Mouse (Mus musculus) embryo, embryonic 10.5 days (tissue): ENCODE measurements around the gene Bcas1.

Source experiments
- DNase-seq: peaks from one replicate; pipeline ENCODE4 v3.0.0-alpha.2; 2015; ENCODE audit warnings: low spot score

Gene Bcas1

GRCm38 (mm10) chr2:170347131-170347765, 80.4 kb downstream of the Bcas1 start:
- DNase-seq, result peak; percentile 83

GRCm38 (mm10) chr2:170345410-170345793, 82.2 kb downstream of the Bcas1 start:
- DNase-seq, result peak; percentile 74

DNA sequence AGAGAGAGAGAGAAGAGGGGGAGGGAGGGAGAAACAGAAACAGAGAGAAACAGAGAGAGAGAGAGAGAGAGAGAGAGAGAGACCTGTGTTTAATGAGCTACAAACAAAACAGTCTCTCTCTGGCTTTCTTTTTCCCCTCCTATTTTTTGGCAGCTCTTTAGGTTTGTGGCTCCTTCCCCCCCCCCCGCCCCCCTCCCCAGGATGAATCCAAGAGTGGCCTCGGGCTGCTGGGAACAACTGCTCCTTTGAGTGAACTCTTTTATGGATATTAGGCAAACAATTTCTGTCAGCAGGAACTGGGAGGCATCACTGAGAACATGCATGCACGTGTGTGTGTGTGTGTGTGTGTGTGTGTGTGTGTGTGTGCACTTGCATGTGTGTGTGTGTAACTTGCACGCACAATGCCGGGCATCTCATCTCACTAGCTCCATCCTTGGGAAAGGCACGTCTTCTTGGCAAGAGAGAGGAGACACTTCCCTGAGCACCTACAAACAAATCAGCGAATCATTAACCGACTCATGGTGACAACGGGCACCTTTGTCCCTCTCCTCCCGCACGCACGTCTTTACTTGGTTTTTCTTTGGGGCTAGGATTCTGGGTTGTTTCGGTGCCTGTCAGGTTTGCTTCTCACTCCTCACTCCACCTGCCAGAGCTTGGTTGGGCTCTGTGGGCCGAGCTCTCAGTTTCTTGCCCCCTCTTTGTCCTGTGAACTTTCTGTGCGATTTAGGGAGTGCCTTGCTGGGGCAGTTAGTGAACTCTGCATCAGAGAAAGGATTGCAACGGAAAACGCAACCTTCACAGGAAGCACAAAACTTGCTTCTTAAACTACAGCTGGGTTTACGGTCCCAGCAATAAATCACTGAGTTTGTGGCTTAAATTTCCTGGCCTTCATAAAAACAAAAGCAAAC, 82.9 kb downstream of the Bcas1 start:
- DNase-seq, result no peak

DNA sequence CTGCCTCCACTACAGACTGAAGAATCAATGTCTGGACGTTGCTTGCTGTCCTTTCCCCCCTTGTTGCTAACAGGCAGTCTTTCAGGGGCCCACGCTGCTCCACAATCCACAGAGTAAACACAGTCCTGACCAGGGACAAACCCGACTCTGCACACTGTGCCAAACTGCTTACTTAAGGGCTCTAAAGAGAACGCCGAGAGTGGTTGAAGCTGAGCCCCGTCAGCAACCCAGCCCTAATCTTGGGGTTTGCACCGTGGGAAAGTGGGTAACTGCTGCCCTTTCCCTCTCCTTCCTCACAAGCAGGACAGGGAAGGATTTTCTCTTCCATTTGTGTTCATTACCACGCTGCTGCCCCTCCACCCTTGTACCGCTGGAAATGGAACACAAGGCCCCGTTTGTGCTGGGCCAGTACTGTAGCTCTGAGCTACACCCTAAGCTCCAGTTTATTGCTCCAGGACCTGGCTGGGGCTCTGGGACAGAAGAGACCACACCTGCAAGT, 83.8 kb downstream of the Bcas1 start:
- DNase-seq, result no peak

GRCm38 (mm10) chr2:170343133-170343818, 84.4 kb downstream of the Bcas1 start:
- peak; percentile 92 for DNase-seq

DNA sequence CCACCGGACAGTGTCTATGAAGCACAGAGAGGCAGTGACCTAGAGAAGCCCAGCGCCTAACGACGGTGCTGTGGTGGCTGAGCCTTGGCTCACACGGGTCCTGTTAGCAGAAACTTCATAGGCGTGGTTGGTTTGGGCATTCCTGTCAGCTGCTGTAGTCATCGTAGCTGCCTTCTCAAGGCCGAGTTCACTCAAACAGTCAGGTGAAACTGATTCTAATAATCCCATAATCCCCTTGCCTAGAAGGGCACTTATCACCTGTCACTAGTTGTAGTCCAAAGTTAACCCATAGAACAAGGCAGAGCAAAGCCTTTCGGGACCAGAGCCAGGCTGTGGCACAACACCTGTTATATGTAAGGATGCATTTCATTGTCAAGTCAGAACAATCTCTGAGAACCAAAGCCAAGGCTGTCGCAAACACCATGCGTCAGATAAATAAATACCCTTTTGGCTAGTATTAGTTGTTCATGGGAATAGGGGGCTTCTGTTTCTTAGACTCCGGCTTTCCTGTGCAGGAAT, 85.3 kb downstream of the Bcas1 start:
- no peak for DNase-seq

GRCm38 (mm10) chr2:170341179-170341578, 86.5 kb downstream of the Bcas1 start:
- no peak for DNase-seq

DNA sequence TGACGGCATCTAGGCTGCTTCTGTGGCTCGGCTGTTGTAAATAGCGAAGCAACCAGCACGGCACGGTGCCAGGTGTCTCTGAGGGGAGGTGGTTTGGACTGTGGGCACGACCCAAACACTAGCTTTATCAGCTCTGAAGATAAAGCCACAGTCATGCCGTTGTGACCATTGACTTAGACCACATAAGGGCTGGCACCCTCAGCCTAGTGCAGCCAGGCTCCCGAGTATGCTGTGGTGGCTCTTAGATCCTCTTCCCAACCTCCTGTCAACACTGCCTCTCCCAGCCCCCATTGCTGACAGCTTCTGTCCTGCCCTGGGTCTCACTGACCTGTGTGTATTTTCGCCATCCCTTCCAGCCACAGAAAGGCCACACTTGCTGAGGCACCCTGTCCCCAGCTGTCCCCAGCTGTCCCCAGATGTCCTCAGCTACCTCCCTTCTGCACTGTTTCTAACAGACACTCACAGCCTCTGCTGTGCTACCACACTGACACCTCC, 91.3 kb downstream of the Bcas1 start:
- DNase-seq, result no peak

DNA sequence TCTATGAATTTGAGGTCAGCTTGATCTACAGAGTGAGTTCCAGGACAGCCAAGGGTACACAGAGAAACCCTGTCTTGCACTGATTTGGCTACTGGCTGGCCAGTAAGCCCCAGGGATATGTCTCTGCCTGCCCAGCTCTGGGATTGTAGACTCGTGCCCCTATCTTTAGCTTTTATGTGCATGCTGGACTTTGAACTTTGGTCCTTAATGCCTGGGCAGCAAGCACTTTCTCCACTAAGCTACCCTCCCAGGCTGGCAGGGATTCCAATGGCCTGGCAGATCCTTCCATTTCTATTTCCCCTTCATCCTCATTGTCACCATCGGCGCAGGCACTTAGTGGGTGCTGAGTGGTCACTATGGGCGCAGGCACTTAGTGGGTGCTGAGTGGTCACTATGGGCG, 92.5 kb downstream of the Bcas1 start:
- DNase-seq, result no peak

GRCm38 (mm10) chr2:170331870-170332269, 95.8 kb downstream of the Bcas1 start:
- DNase-seq, result no peak

- no peak for DNase-seq
Observed at GRCm38 (mm10) chr2:170330466-170330865, 97.2 kb downstream of the Bcas1 start.

DNA sequence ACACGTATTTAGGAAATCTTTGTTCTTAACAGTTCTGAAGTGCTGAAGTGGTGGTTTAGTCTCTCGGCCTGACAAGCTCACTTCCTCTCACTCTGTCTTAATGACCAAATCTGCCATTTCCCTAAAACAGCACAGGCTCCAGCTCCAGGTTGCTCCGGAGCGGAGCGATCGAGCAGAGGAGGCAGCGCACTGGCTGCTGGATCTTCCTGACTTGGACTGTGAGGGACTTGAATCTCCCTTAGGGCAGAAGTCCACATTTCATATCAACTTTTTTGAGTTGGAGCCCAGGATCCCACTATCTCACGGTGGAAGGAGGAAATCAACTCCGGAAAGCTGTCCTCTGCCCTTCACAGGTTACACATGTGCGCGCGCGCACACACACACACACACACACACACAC, 97.7 kb downstream of the Bcas1 start:
- DNase-seq, result no peak

DNA sequence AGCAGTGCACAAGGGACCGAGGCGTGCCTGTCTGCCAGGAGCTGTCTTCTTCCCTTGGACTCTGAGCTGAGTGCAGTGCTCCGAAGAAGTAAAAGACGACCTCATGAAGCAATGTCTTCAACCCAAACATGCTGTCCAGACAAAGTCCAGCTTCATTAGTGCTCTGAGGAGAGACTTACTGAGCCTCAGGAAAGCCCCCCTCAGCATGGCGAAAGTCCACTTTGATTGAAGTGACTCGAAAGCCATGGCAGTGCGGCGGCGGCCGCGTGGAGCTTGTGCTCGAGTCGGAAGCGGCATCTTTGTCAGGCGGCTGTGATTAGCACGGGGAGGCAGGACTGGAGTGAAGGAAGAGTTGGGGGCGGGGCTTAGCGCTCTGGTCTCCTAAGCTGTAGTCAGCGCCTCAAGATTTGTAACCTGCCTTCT, 103.7 kb downstream of the Bcas1 start:
- peak; percentile 94 for DNase-seq

DNA sequence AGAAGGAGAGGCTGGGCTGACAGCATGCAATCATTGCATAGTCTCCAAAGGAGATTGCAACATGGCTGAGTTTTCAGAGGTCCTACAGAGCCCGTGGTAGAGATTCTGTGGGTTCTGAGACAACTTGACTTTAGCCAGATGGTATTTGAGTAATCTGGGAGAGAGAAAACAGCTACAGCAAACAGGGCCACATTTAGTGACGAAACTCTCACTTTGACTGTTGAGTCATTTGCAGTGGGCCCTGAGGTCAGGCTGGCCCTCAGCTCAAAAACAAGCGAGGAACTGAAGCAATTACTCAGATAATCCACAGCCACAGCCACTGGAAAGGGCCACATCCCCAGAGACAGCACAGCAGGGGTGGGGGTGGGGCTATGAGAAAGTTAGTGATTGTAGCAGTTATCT, 105.6 kb downstream of the Bcas1 start:
- no peak for DNase-seq

- no peak for DNase-seq
Observed at GRCm38 (mm10) chr2:170321579-170321978, 106.1 kb downstream of the Bcas1 start.

GRCm38 (mm10) chr2:170319533-170320463, 107.8 kb downstream of the Bcas1 start:
- peak; percentile 68 for DNase-seq

DNA sequence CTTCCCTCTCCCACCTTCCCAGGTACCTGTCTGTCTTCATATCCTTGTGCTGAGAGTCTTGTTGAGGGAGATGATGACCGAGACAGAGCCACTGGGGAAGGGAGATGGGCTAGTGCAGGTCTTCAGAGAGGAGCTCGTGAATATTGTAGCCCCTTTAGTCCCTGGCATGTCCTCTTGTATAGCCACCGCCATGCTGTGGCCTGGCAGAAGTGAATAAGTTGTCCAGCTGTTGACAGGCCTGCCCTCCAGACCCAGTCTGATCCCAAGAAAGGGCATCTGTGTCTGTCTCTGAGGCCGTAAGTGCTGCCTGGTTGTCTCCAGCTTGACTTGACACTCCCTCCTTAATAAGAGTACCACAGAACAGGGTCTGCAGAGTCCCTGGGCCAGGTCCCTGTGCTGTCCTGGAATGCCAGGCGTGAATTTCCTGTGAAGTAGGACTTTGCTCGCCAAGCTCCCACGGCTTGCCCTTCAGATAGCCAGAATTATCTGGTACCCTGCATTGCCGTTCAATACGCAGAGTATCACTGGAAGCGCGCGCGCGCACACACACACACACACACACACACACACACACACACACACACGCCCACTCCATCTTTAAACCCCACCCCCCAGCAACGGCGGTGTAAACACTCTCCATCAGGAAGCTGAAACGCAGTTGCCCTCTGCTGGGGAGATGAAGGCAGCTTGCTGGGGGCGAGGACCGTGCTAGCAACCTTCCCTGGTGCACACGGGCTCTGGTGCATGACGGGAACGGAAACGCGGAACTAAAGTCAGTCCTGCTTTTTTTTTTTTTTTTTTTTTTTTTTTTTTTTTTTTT, 108.7 kb downstream of the Bcas1 start:
- peak; percentile 96 for DNase-seq

DNA sequence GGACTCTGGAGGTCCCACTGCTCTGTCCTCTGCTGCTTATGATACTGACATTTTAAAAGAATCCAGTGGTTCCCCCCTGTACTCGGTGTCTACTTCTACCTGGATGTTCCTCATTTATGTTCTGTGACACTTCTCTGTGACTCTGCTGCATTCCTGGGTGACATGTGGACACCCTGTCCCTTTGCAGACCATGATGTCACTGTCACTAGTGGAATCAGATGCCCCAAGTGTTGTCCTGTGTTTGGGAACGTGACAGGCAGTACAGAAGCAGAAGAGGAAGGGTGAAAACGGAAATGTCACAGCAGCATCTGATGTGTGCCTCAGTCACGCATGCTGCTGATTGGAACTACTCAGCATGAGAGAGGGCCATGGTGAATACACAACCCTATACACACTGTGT, 110.9 kb downstream of the Bcas1 start:
- DNase-seq, result no peak

DNA sequence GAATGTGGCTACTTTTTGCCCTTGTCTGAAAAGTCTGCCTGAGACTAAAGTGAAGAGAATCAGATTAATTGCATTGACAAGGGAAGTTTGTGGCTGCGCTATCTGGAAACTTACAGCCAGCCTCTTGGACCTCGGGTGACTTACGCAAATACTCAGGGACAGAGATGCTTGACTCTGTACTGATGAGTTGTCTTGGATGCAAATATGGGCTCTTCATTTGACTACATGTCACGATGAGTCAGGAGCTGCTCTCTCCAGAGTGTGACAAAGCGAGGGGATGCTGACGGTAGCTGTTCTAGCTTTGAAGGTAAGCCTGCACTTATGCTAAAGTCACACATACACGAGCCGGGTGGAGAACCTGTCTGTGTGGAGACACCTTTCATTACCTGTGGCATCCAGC, 111.3 kb downstream of the Bcas1 start:
- DNase-seq, result no peak

DNA sequence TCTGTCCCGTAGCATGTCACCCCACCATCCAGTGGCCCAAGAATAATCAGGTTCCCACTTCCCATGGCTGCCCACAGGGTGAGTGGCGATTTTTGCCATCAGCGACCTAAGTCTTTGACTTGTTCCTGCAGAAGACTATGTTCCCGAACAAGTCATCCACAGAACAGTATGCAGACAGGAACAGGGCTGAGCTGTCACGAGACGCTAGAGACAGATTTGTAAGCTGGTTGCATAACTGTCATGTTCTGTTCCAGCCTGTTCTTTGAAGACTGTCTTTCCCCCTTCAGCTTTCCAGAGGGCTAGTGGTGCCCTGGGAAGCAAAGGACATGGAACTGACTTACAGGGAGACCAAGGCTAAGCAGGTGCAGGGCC, 116.7 kb downstream of the Bcas1 start:
- no peak for DNase-seq
